7 mouse cellular contexts compared by ENCODE assay signal in genomic region chr5:124095596-124096232, GRCm38 (mm10). TPM values are rescaled to one million over a fixed set of nuclear protein-coding genes. Genes with fewer than 3 reads are reported as not detected.
A peak's percentile ranks its signal among the peaks of the same experiment; 100 is the strongest.
DNase-seq lines count a peak whose midpoint lies in the region; ATAC-seq and TF ChIP-seq lines count a peak whose summit lies in the region.

Gene Abcb9, minus strand, starts transcription at chr5:124095798.

- H3K27me3 ChIP-seq in embryonic facial prominence, embryonic 10.5 days (replicated peaks; ENCODE audit: low read depth, poor library complexity, severe bottlenecking): peaks cover 30% of the 10 kb centered on the region
- no peaks in the 10 kb centered on the region for H3K27me3 ChIP-seq in intestine, postnatal 0 days (replicated peaks; ENCODE audit: control insufficient read depth, insufficient read depth, low read length)
- peaks cover 34% of the 10 kb centered on the region for H3K27me3 ChIP-seq in midbrain, embryonic 12.5 days
- no peaks in the 10 kb centered on the region for H3K27me3 ChIP-seq in small intestine, adult 2 months (ENCODE audit: control insufficient read depth, insufficient read depth, low read length)

- H3K9me3 ChIP-seq in embryonic facial prominence, embryonic 10.5 days: 0 out of 2 replicates have a peak, but pooled peaks cover 3% of the 10 kb centered on the region
- no peaks in the 10 kb centered on the region for H3K9me3 ChIP-seq in intestine, postnatal 0 days (ENCODE audit: control insufficient read depth)
- no peaks in the 10 kb centered on the region for H3K9me3 ChIP-seq in midbrain, embryonic 12.5 days

- peaks cover 16% of the 10 kb centered on the region for H3K4me1 ChIP-seq in embryonic facial prominence, embryonic 10.5 days
- H3K4me1 ChIP-seq in intestine, postnatal 0 days (replicated peaks; ENCODE audit: control insufficient read depth, insufficient read depth, low read length): peaks cover 6% of the 10 kb centered on the region; the same call in 1 of the 2 replicates
- peaks cover 12% of the 10 kb centered on the region; the same call in 1 of the 2 replicates for H3K4me1 ChIP-seq in midbrain, embryonic 12.5 days
- H3K4me1 ChIP-seq in small intestine, adult 2 months (ENCODE audit: control insufficient read depth, insufficient read depth, insufficient read length, low read length): peaks cover 28% of the 10 kb centered on the region

- TF ChIP-seq CTCF in intestine, postnatal 0 days (IDR thresholded peaks at IDR 0.05; ENCODE audit: low read depth): no peak
- no peak for TF ChIP-seq CTCF in small intestine, adult 2 months (IDR thresholded peaks at IDR 0.05; ENCODE audit: extremely low read depth, insufficient read length, insufficient replicate concordance, low read depth, low read length)

- intact Hi-C loops in left cerebral cortex, postnatal 4 days (cut with DNase I): no loop called here

- H3K27ac ChIP-seq in embryonic facial prominence, embryonic 10.5 days (replicated peaks): no peak within 1 kb of the TSS
- peak within 1 kb of the TSS; percentile 24; the same call in 1 of the 2 replicates for H3K27ac ChIP-seq in intestine, postnatal 0 days (ENCODE audit: low read depth, low read length)
- H3K27ac ChIP-seq in midbrain, embryonic 12.5 days (replicated peaks): no peak within 1 kb of the TSS
- H3K27ac ChIP-seq in small intestine, adult 2 months (ENCODE audit: insufficient read depth, low read depth, low read length): peak within 1 kb of the TSS; percentile 44

- TF ChIP-seq POLR2A in small intestine, adult 2 months (IDR thresholded peaks at IDR 0.05; ENCODE audit: low read depth, low read length): peak; percentile 77

- ATAC-seq in intestine, postnatal 0 days: peak; percentile 77
- peak; percentile 73 for ATAC-seq in midbrain, embryonic 12.5 days (ENCODE audit: low FRiP score, low read depth)

- peak; percentile 99 for DNase-seq in adrenal gland, postnatal 10 days
- DNase-seq in embryonic facial prominence, embryonic 10.5 days (ENCODE audit: low spot score): peak; percentile 91
- peak; percentile 79 for DNase-seq in gonadal fat pad, adult 2 months (ENCODE audit: low read depth)
- peak; percentile 88 for DNase-seq in left cerebral cortex, postnatal 4 days

- peak within 1 kb of the TSS; percentile 59 for H3K4me3 ChIP-seq in embryonic facial prominence, embryonic 10.5 days
- peak within 1 kb of the TSS; percentile 48 for H3K4me3 ChIP-seq in intestine, postnatal 0 days (ENCODE audit: low read depth, low read length)
- peak within 1 kb of the TSS; percentile 38 for H3K4me3 ChIP-seq in midbrain, embryonic 12.5 days
- peak within 1 kb of the TSS; percentile 83 for H3K4me3 ChIP-seq in small intestine, adult 2 months (ENCODE audit: low read depth, low read length)

- peak within 1 kb of the TSS; percentile 92 for H3K4me2 ChIP-seq in intestine, postnatal 0 days (replicated peaks; ENCODE audit: low read depth)
- H3K4me2 ChIP-seq in midbrain, embryonic 12.5 days (replicated peaks): peak within 1 kb of the TSS; percentile 60

- H3K9ac ChIP-seq in intestine, postnatal 0 days (ENCODE audit: low read depth, low read length): peak within 1 kb of the TSS; percentile 64
- peak within 1 kb of the TSS; percentile 40 for H3K9ac ChIP-seq in midbrain, embryonic 12.5 days (replicated peaks)

- H3K36me3 ChIP-seq in embryonic facial prominence, embryonic 10.5 days (replicated peaks): no peaks in the 10 kb centered on the region
- no peaks in the 10 kb centered on the region for H3K36me3 ChIP-seq in intestine, postnatal 0 days (ENCODE audit: control insufficient read depth, insufficient read depth)
- H3K36me3 ChIP-seq in midbrain, embryonic 12.5 days: no peaks in the 10 kb centered on the region
- H3K36me3 ChIP-seq in small intestine, adult 2 months (ENCODE audit: control insufficient read depth, insufficient read depth, low read length): no peaks in the 10 kb centered on the region

- 2% methylated on average over 42 of the region's 42 CpGs for WGBS in embryonic facial prominence, embryonic 10.5 days
- under 1% methylated on average over 42 of the region's 42 CpGs for WGBS in intestine, postnatal 0 days
- WGBS in midbrain, embryonic 12.5 days: 2% methylated on average over 42 of the region's 42 CpGs
- 2% methylated on average over 42 of the region's 42 CpGs for WGBS in small intestine, adult 2 months

RNA-seq across cellular contexts. Expression of gene Abcb9, which starts in this region (rescaled TPM):
- total RNA-seq in adrenal gland, postnatal 10 days (2021): 10 to 100 TPM in 1 of 2 experiments, 1 to 10 TPM in 1; 9.9 to 13.4 TPM
- polyA plus RNA-seq in embryonic facial prominence, embryonic 10.5 days (2016; fragmentation: Nextera tagmentation; extraction: Ambion mirVana): 0.34 and 0.76 TPM in 2 replicates
- 33.5 and 39.3 TPM in 2 replicates for polyA plus RNA-seq in gonadal fat pad, adult 2 months (2012; rRNA removed)
- polyA plus RNA-seq in intestine, postnatal 0 days (2015; fragmentation: Nextera tagmentation; extraction: Ambion mirVana): 4.0 and 4.6 TPM in 2 replicates
- total RNA-seq in left cerebral cortex, postnatal 4 days (2021): 10 to 100 TPM; 26.5 to 28.8 TPM
- polyA plus RNA-seq in midbrain, embryonic 12.5 days (2016; fragmentation: Nextera tagmentation; extraction: Ambion mirVana): 2.0 and 2.2 TPM in 2 replicates
- 11.9 and 21.2 TPM in 2 replicates for polyA plus RNA-seq in small intestine, adult 2 months (2012; rRNA removed)

Comparison
In these comparisons a context has a peak if more than half of its experiments do, and no peak if none do; other contexts are left out.
1. Peak in DNase-seq and H3K4me3 ChIP-seq in embryonic facial prominence, embryonic 10.5 days; RNA of the gene not detected or under 1 TPM.
2. H3K27ac ChIP-seq: peak in intestine, postnatal 0 days (single experiment) and small intestine, adult 2 months (single experiment); none in embryonic facial prominence, embryonic 10.5 days (single experiment) and midbrain, embryonic 12.5 days (single experiment).
3. Peak in every context shown above with its lines, with median percentiles within 50 percentile points of each other: DNase-seq and H3K4me3 ChIP-seq.